Mouse (Mus musculus) heart, embryonic 15.5 days (tissue): ENCODE results near the gene Ksr2. TPM values are rescaled to one million over a fixed set of nuclear protein-coding genes. Genes with fewer than 3 reads are reported as not detected.
A peak's percentile ranks its signal among the peaks of the same experiment; 100 is the strongest.

Experiments used
- ATAC-seq: fragments of 200-750 bp; cut with Nextera tagmentation; replicated peaks from 2 replicates; pipeline ENCODE4 v1.8.0; 2017; ENCODE audit warnings: low read depth, moderate TSS enrichment; ENCODE audit not compliant: insufficient number of reproducible peaks, insufficient read depth, low FRiP score
- H3K27ac ChIP-seq: fragments of 300-500 bp; sonication (generic); 2 replicates; pipeline ENCODE4 v1.5.1; 2015; ENCODE audit warnings: mild to moderate bottlenecking, inconsistent platforms
- H3K27me3 ChIP-seq: fragments of 300-500 bp; sonication (generic); 2 replicates; pipeline ENCODE4 v1.6.1; 2015; ENCODE audit warnings: inconsistent platforms
- H3K36me3 ChIP-seq: fragments of 300-500 bp; sonication (generic); 2 replicates; pipeline ENCODE4 v1.6.1; 2015; ENCODE audit warnings: mild to moderate bottlenecking, inconsistent platforms
- H3K4me1 ChIP-seq: fragments of 300-500 bp; sonication (generic); replicated peaks from 2 replicates; pipeline ENCODE4 v1.6.1; 2015; ENCODE audit warnings: inconsistent platforms
- H3K4me2 ChIP-seq: fragments of 300-500 bp; sonication (generic); 2 replicates; pipeline ENCODE4 v1.6.1; 2015; ENCODE audit warnings: inconsistent platforms, mild to moderate bottlenecking, moderate library complexity
- H3K4me3 ChIP-seq: fragments of 300-500 bp; sonication (generic); 2 replicates; pipeline ENCODE4 v1.5.1; 2015; ENCODE audit warnings: mild to moderate bottlenecking, inconsistent platforms
- H3K9ac ChIP-seq: fragments of 300-500 bp; sonication (generic); 2 replicates; pipeline ENCODE4 v1.6.1; 2015; ENCODE audit warnings: mild to moderate bottlenecking, inconsistent platforms
- H3K9me3 ChIP-seq: fragments of 300-500 bp; sonication (generic); replicated peaks from 2 replicates; pipeline ENCODE4 v1.6.1; 2016; ENCODE audit warnings: inconsistent platforms
- WGBS: fragments of 180-500 bp; shearing (Covaris S2); methylation state at CpG from one replicate; pipeline ENCODE4 v1.1.7; 2015; ENCODE audit warnings: mixed read lengths; 5-methylcytosine and 5-hydroxymethylcytosine counted together
- polyA plus RNA-seq: library from polyadenylated mRNA; unstranded; fragments of >200 nt; fragmentation: Nextera tagmentation; extraction: Ambion mirVana; gene quantifications from 2 replicates; pipeline ENCODE4 v1.2.1, GENCODE M21; 2015

Gene Ksr2
- polyA plus RNA-seq, 1 experiment from 2014 or later, result 0.08 TPM

- no peaks in the 10 kb centered on the region for H3K36me3 ChIP-seq
- 63% methylated on average over 6 of the region's 6 CpGs for WGBS
- H3K4me2 ChIP-seq, result no peak overlapping the region
- H3K27me3 ChIP-seq, result no peaks in the 10 kb centered on the region
- no peak overlapping the region for H3K4me3 ChIP-seq
- no peak overlapping the region for H3K9ac ChIP-seq
- H3K27ac ChIP-seq, result no peak overlapping the region
- H3K9me3 ChIP-seq, result no peaks in the 10 kb centered on the region
- ATAC-seq, result no peak
- no peaks in the 10 kb centered on the region for H3K4me1 ChIP-seq
Measured at GRCm38 (mm10) chr5:117485411-117485810, 71.6 kb downstream of the Ksr2 start.

- Histone ChIP-seq H3K4me1 (no peaks in the 10 kb centered on the region), H3K27me3 (no peaks in the 10 kb centered on the region), H3K9ac (no peak overlapping the region), H3K9me3 (no peaks in the 10 kb centered on the region), H3K36me3 (no peaks in the 10 kb centered on the region), H3K4me2 (no peak overlapping the region), H3K4me3 (no peak overlapping the region), H3K27ac (no peak overlapping the region)
- 60% methylated on average over 7 of the region's 7 CpGs for WGBS
- ATAC-seq, result no peak
Measured at GRCm38 (mm10) chr5:117486092-117486491, 72.3 kb downstream of the Ksr2 start.

- Histone ChIP-seq H3K27ac (no peak overlapping the region), H3K4me2 (no peak overlapping the region), H3K4me3 (no peak overlapping the region), H3K36me3 (no peaks in the 10 kb centered on the region), H3K27me3 (no peaks in the 10 kb centered on the region), H3K9ac (no peak overlapping the region), H3K4me1 (peaks cover 4% of the 10 kb centered on the region), H3K9me3 (no peaks in the 10 kb centered on the region)
- 79% methylated on average over 6 of the region's 6 CpGs for WGBS
- ATAC-seq, result no peak
Measured at GRCm38 (mm10) chr5:117488155-117488554, 74.4 kb downstream of the Ksr2 start.

- WGBS, result 83% methylated on average over 16 of the region's 16 CpGs
- Histone ChIP-seq H3K27me3 (no peaks in the 10 kb centered on the region), H3K4me3 (no peak overlapping the region)
Measured at GRCm38 (mm10) chr5:117488670-117489325, 75.0 kb downstream of the Ksr2 start.

GRCm38 (mm10) chr5:117492933-117493863 is 79.4 kb downstream of the Ksr2 start:
- 22% methylated on average over 31 of the region's 31 CpGs for WGBS
- no peak; the same call in 1 of the 2 replicates for ATAC-seq
- Histone ChIP-seq H3K27ac (no peak overlapping the region), H3K4me2 (peak overlapping the region; percentile 27; the same call in 1 of the 2 replicates), H3K27me3 (no peaks in the 10 kb centered on the region), H3K9me3 (no peaks in the 10 kb centered on the region), H3K4me3 (no peak overlapping the region), H3K9ac (no peak overlapping the region), H3K36me3 (no peaks in the 10 kb centered on the region), H3K4me1 (peaks cover 9% of the 10 kb centered on the region)

More at GRCm38 (mm10) chr5:117488670-117489325, 75.0 kb downstream of the Ksr2 start:
- no peak for ATAC-seq
- no peaks in the 10 kb centered on the region for H3K9me3 ChIP-seq
- H3K4me2 ChIP-seq, result no peak overlapping the region
- peaks cover 9% of the 10 kb centered on the region for H3K4me1 ChIP-seq
- no peaks in the 10 kb centered on the region for H3K36me3 ChIP-seq
- no peak overlapping the region for H3K9ac ChIP-seq
- no peak overlapping the region for H3K27ac ChIP-seq

GRCm38 (mm10) chr5:117493947-117494346 is 80.1 kb downstream of the Ksr2 start:
- H3K4me2 ChIP-seq, result peak overlapping the region; percentile 27; the same call in 1 of the 2 replicates
- no peak for ATAC-seq
- H3K9ac ChIP-seq, result no peak overlapping the region
- H3K27me3 ChIP-seq, result no peaks in the 10 kb centered on the region
- H3K9me3 ChIP-seq, result no peaks in the 10 kb centered on the region
- 15% methylated on average over 7 of the region's 7 CpGs for WGBS
- peaks cover 9% of the 10 kb centered on the region for H3K4me1 ChIP-seq
- no peak overlapping the region for H3K4me3 ChIP-seq
- H3K27ac ChIP-seq, result no peak overlapping the region
- H3K36me3 ChIP-seq, result no peaks in the 10 kb centered on the region

GRCm38 (mm10) chr5:117497084-117497483 is 83.3 kb downstream of the Ksr2 start:
- Histone ChIP-seq H3K4me3 (no peak overlapping the region), H3K27ac (no peak overlapping the region), H3K9ac (no peak overlapping the region), H3K27me3 (0 out of 2 replicates have a peak, but pooled peaks cover 4% of the 10 kb centered on the region), H3K4me2 (no peak overlapping the region), H3K9me3 (no peaks in the 10 kb centered on the region), H3K4me1 (peaks cover 9% of the 10 kb centered on the region), H3K36me3 (no peaks in the 10 kb centered on the region)
- WGBS, result 57% methylated on average over 21 of the region's 21 CpGs
- no peak for ATAC-seq

- H3K9ac ChIP-seq, result no peak overlapping the region
- H3K4me1 ChIP-seq, result no peaks in the 10 kb centered on the region
- peaks cover 4% of the 10 kb centered on the region; the same call in 1 of the 2 replicates for H3K27me3 ChIP-seq
- 81% methylated on average over 5 of the region's 5 CpGs for WGBS
- ATAC-seq, result no peak
- no peak overlapping the region for H3K27ac ChIP-seq
- H3K4me2 ChIP-seq, result no peak overlapping the region
- no peaks in the 10 kb centered on the region for H3K9me3 ChIP-seq
- no peaks in the 10 kb centered on the region for H3K36me3 ChIP-seq
- no peak overlapping the region for H3K4me3 ChIP-seq
Measured at GRCm38 (mm10) chr5:117502611-117503010, 88.8 kb downstream of the Ksr2 start.

GRCm38 (mm10) chr5:117504431-117504830 is 90.6 kb downstream of the Ksr2 start:
- no peak overlapping the region for H3K9ac ChIP-seq
- no peak overlapping the region for H3K27ac ChIP-seq
- no peak overlapping the region for H3K4me2 ChIP-seq
- no peaks in the 10 kb centered on the region for H3K4me1 ChIP-seq
- no peaks in the 10 kb centered on the region for H3K9me3 ChIP-seq
- no peak overlapping the region for H3K4me3 ChIP-seq
- no peak for ATAC-seq
- peaks cover 10% of the 10 kb centered on the region; the same call in 1 of the 2 replicates for H3K27me3 ChIP-seq
- WGBS, result 82% methylated on average over 5 of the region's 5 CpGs
- H3K36me3 ChIP-seq, result no peaks in the 10 kb centered on the region

GRCm38 (mm10) chr5:117505204-117505603 is 91.4 kb downstream of the Ksr2 start:
- Histone ChIP-seq H3K4me2 (no peak overlapping the region), H3K36me3 (no peaks in the 10 kb centered on the region), H3K9me3 (no peaks in the 10 kb centered on the region), H3K27me3 (peaks cover 7% of the 10 kb centered on the region; the same call in 1 of the 2 replicates), H3K9ac (no peak overlapping the region), H3K4me1 (0 out of 2 replicates have a peak, but pooled peaks cover 2% of the 10 kb centered on the region), H3K27ac (no peak overlapping the region), H3K4me3 (no peak overlapping the region)
- WGBS, result 66% methylated on average over 10 of the region's 10 CpGs
- no peak for ATAC-seq

- no peak overlapping the region for H3K9ac ChIP-seq
Measured at GRCm38 (mm10) chr5:117505769-117506168, 92.0 kb downstream of the Ksr2 start.

More at GRCm38 (mm10) chr5:117505769-117506168, 92.0 kb downstream of the Ksr2 start:
- no peak overlapping the region for H3K4me3 ChIP-seq
- peaks cover 7% of the 10 kb centered on the region; the same call in 1 of the 2 replicates for H3K27me3 ChIP-seq
- no peak for ATAC-seq
- no peaks in the 10 kb centered on the region for H3K9me3 ChIP-seq
- 70% methylated on average over 7 of the region's 7 CpGs for WGBS
- H3K4me1 ChIP-seq, result 0 out of 2 replicates have a peak, but pooled peaks cover 2% of the 10 kb centered on the region
- H3K4me2 ChIP-seq, result no peak overlapping the region
- no peak overlapping the region for H3K27ac ChIP-seq
- H3K36me3 ChIP-seq, result no peaks in the 10 kb centered on the region
